ENCODE assay signal across 9 mouse cellular contexts in the genomic region with DNA sequence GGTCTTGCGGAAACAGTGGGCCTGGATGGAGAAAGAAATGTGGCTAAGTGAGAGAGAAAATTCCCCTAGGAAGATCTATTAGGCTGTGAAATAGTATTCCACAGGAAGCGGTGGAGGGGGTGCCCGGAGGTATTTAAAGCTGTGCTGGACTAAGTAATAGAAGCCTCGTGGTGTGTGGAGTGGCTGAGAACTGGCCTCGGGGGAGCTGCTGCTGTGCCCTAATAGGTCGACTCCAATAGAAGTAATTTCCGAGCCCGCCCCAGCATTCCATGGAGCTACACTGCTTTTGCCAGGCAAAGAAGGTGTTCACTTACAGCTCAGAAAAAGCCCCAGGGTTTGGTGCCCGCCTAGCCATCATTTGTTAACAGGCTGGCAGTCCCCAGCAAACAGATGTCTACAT.
DNase-seq lines count a peak whose midpoint lies in the region; ATAC-seq and TF ChIP-seq lines count a peak whose summit lies in the region.
"Had no signal": no experiment of that assay in that cellular context is flagged by ENCODE, and none has a peak within 500 bp of the region (broad histone marks: within the 10 kb centered on the region; RNA-seq: fewer than 3 reads in every experiment).

No protein-coding gene starts in this region.

- TF ChIP-seq POLR2A in testis, adult 2 months (IDR thresholded peaks at IDR 0.05; ENCODE audit: control insufficient read depth, low read depth, low read length): no peak

- H3K27ac ChIP-seq in forebrain, embryonic 11.5 days (ENCODE audit: low read depth, low read length): no peak overlapping the region
- no peak overlapping the region for H3K27ac ChIP-seq in forebrain, embryonic 15.5 days (replicated peaks)
- H3K27ac ChIP-seq in testis, adult 2 months (ENCODE audit: control insufficient read depth, insufficient read depth, low read depth, low read length): no peak overlapping the region
- H3K27ac ChIP-seq in midbrain, postnatal 0 days (ENCODE audit: low read depth, low read length): no peak overlapping the region

- 65% methylated on average over 9 of the region's 9 CpGs for WGBS in forebrain, embryonic 11.5 days
- WGBS in forebrain, embryonic 15.5 days: 58% methylated on average over 9 of the region's 9 CpGs
- 66% methylated on average over 9 of the region's 9 CpGs for WGBS in midbrain, postnatal 0 days

- DNase-seq in forebrain, embryonic 11.5 days (ENCODE audit: low spot score): peak; percentile 56
- DNase-seq in testis, postnatal 14 days (ENCODE audit: low spot score): no peak
- DNase-seq in kidney, postnatal 10 days: peak; percentile 56
- no peak for DNase-seq in right cerebral cortex, postnatal 36 days (ENCODE audit: low spot score in 2 of 2)
- no peak for DNase-seq in midbrain, postnatal 0 days (ENCODE audit: low spot score)
- DNase-seq: right cerebral cortex, postnatal 14 days had no signal

- no peaks in the 10 kb centered on the region for H3K27me3 ChIP-seq in forebrain, embryonic 11.5 days (ENCODE audit: control insufficient read depth, insufficient read depth, low read length)
- H3K27me3 ChIP-seq in forebrain, embryonic 15.5 days: no peaks in the 10 kb centered on the region
- no peaks in the 10 kb centered on the region for H3K27me3 ChIP-seq in testis, adult 2 months (ENCODE audit: control insufficient read depth, insufficient read depth, low read length)
- no peaks in the 10 kb centered on the region for H3K27me3 ChIP-seq in midbrain, postnatal 0 days (ENCODE audit: insufficient read depth, low read length)

- no peak for ATAC-seq in forebrain, embryonic 11.5 days (replicated peaks; ENCODE audit: low FRiP score)
- ATAC-seq in forebrain, embryonic 15.5 days (replicated peaks): no peak
- ATAC-seq in erythroid progenitor cell, adult 5-6 weeks (replicated peaks; ENCODE audit: low FRiP score, poor library complexity, severe bottlenecking): no peak
- ATAC-seq in midbrain, postnatal 0 days (ENCODE audit: low FRiP score): no peak

- TF ChIP-seq CTCF in testis, adult 2 months (IDR thresholded peaks at IDR 0.05; ENCODE audit: control insufficient read depth, insufficient read depth, insufficient replicate concordance, low read depth, low read length): no peak
- TF ChIP-seq CTCF in midbrain, postnatal 0 days (IDR thresholded peaks at IDR 0.05): no peak

- H3K9ac ChIP-seq in forebrain, embryonic 11.5 days (ENCODE audit: low read length): no peak overlapping the region
- no peak overlapping the region for H3K9ac ChIP-seq in forebrain, embryonic 15.5 days (replicated peaks)
- no peak overlapping the region for H3K9ac ChIP-seq in midbrain, postnatal 0 days (replicated peaks; ENCODE audit: low read length, poor library complexity, severe bottlenecking)

- no peaks in the 10 kb centered on the region for H3K4me1 ChIP-seq in forebrain, embryonic 11.5 days (replicated peaks; ENCODE audit: control insufficient read depth, insufficient read depth, low read length)
- peaks cover 21% of the 10 kb centered on the region for H3K4me1 ChIP-seq in forebrain, embryonic 15.5 days
- H3K4me1 ChIP-seq in testis, adult 2 months (ENCODE audit: control insufficient read depth, insufficient read depth, low read length): no peaks in the 10 kb centered on the region
- H3K4me1 ChIP-seq in midbrain, postnatal 0 days (ENCODE audit: insufficient read depth, low read length): peaks cover 4% of the 10 kb centered on the region; the same call in 1 of the 2 replicates

- H3K4me3 ChIP-seq in forebrain, embryonic 11.5 days (ENCODE audit: low read depth, low read length): no peak overlapping the region
- no peak overlapping the region for H3K4me3 ChIP-seq in forebrain, embryonic 15.5 days
- H3K4me3 ChIP-seq in testis, adult 2 months (ENCODE audit: control insufficient read depth, low read depth, low read length): peak overlapping the region; percentile 50
- no peak overlapping the region for H3K4me3 ChIP-seq in midbrain, postnatal 0 days (ENCODE audit: low read depth, low read length)

- no peak overlapping the region for H3K4me2 ChIP-seq in forebrain, embryonic 11.5 days (ENCODE audit: low read depth, low read length, severe bottlenecking)
- no peak overlapping the region for H3K4me2 ChIP-seq in forebrain, embryonic 15.5 days (replicated peaks)
- no peak overlapping the region for H3K4me2 ChIP-seq in midbrain, postnatal 0 days (ENCODE audit: low read depth, low read length, poor library complexity, severe bottlenecking)

- H3K9me3 ChIP-seq in forebrain, embryonic 11.5 days (ENCODE audit: control insufficient read depth, low read length): no peaks in the 10 kb centered on the region
- H3K9me3 ChIP-seq in forebrain, embryonic 15.5 days: no peaks in the 10 kb centered on the region
- H3K9me3 ChIP-seq in midbrain, postnatal 0 days (ENCODE audit: low read length): no peaks in the 10 kb centered on the region

- no peaks in the 10 kb centered on the region for H3K36me3 ChIP-seq in forebrain, embryonic 11.5 days (ENCODE audit: control insufficient read depth, insufficient read depth, low read length)
- no peaks in the 10 kb centered on the region for H3K36me3 ChIP-seq in forebrain, embryonic 15.5 days
- H3K36me3 ChIP-seq in testis, adult 2 months (ENCODE audit: control insufficient read depth, insufficient read depth, low read length): no peaks in the 10 kb centered on the region
- no peaks in the 10 kb centered on the region for H3K36me3 ChIP-seq in midbrain, postnatal 0 days (ENCODE audit: insufficient read depth, low read length)

Comparison
In these comparisons a context has a peak if more than half of its experiments do, and no peak if none do; other contexts are left out.
1. DNase-seq: peak in forebrain, embryonic 11.5 days (single experiment) and kidney, postnatal 10 days (single experiment); none in testis, postnatal 14 days (single experiment), right cerebral cortex, postnatal 36 days (0 of 2) and midbrain, postnatal 0 days (single experiment).